Mouse (Mus musculus) liver, adult 2 months (tissue): ENCODE data around the gene Spns2.

Experiments used
- CTCF ChIP-seq: fragments of 200-500 bp; IDR thresholded peaks from 2 replicates; pipeline ENCODE4 v1.5.1; 2011; ENCODE audit warnings: low read depth, low read length, control low read depth
- POLR2A ChIP-seq: fragments of 200-500 bp; IDR thresholded peaks from 2 replicates; pipeline ENCODE4 v1.6.1; 2011; ENCODE audit warnings: low read length, control low read depth; ENCODE audit not compliant: insufficient read depth; ENCODE audit errors: extremely low read depth

DNA sequence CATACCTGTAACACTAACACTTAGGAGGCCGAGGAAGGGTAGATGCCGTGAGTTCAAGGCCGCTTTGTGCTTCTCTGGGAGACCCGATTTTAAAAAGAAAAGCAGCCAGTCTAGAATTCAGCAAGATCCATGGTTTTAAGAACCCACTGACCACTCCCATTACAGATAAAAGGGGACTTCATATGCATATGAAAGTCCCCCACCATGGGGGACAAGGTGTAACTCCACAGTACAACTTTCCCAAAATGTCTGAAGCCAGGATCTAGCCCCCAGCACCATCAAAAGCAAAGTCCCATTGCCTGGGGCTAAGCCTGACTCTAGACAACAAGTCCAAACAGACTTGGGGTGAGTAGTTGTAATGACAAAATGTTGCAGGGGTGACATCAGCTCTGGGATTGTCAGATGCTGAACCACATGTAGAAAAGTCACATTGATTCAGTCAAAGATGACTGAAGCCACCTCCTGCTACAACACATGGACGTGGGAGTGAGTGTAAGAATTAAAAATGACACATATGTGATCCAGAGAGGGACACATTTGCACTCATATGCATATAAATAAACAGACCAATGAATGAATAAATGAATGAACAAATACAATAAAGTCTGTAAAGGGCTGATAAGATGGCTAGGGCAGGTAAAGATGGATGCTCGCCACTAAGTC lies 69.1 kb downstream of the Spns2 start:
- TF ChIP-seq POLR2A (no peak), CTCF (no peak)
